Comparison of ENCODE assay signal across 9 mouse cellular contexts in the genomic region with DNA sequence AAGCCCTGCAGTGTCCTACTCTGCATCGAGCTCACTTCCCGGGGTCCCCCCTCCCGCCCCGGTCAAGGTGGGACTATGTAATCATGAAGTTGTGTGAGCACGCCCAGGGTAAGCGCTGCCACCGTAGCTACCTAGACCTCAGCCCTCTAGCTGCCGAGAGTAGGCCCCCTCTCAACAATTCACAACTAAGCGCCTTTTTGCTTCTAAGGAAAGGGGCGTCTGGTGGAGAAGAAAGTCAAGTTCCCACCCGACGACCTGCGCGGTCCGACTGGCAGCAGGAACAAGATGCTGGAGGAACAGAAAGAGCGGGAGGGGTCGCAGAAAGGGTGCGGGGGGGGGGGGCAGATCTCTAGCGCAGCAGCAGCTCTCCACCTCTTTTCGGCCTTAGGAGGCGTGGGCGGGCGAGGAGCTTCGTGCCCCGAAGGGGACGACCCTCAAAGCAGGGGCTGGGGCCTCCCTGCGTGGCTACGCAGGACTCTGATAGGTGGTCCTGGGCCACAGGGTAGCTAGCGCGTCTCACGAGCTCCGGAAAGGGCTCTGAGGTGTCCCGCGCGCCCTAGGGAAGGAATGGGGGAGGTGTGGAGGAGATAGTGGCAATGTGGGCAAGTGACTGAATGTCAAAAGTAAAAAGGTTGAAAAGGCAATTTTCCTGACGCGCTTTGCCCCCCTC. TPM values are rescaled to one million over a fixed set of nuclear protein-coding genes. Genes with fewer than 3 reads are reported as not detected.
A peak's percentile ranks its signal among the peaks of the same experiment; 100 is the strongest.
DNase-seq lines count a peak whose midpoint lies in the region; ATAC-seq lines count a peak whose summit lies in the region.
"Had no signal": no experiment of that assay in that cellular context is flagged by ENCODE, and none has a peak within 500 bp of the region (broad histone marks: within the 10 kb centered on the region; RNA-seq: fewer than 3 reads in every experiment).

No protein-coding gene starts in this region.

- DNase-seq in cerebellum, postnatal 10 days, result peak; percentile 18 to 21
- DNase-seq in cerebellum, adult 9-10 months, result no peak
- DNase-seq in embryonic facial prominence, embryonic 10.5 days (ENCODE audit: low spot score), result peak; percentile 76
- DNase-seq in hindbrain, embryonic 14.5 days (ENCODE audit: low spot score), result no peak
- DNase-seq in retina, embryonic 14.5 days (ENCODE audit: low spot score), result peak; percentile 41
- DNase-seq in layer of hippocampus, adult 18-20 months (ENCODE audit: low spot score in 2 of 2), result no peak
- no peak for DNase-seq in left cerebral cortex, postnatal 4 days

- H3K9me3 ChIP-seq in embryonic facial prominence, embryonic 10.5 days, result no peaks in the 10 kb centered on the region
- no peaks in the 10 kb centered on the region for H3K9me3 ChIP-seq in hindbrain, embryonic 14.5 days (ENCODE audit: control insufficient read depth, low read length)
- no peaks in the 10 kb centered on the region for H3K9me3 ChIP-seq in liver, embryonic 12.5 days (replicated peaks)

- peak overlapping the region; percentile 87 for H3K27ac ChIP-seq in embryonic facial prominence, embryonic 10.5 days (replicated peaks)
- H3K27ac ChIP-seq in hindbrain, embryonic 14.5 days, result peak overlapping the region; percentile 99
- peak overlapping the region; percentile 58 for H3K27ac ChIP-seq in liver, embryonic 12.5 days

- H3K4me2 ChIP-seq in hindbrain, embryonic 14.5 days (replicated peaks), result peak overlapping the region; percentile 81
- H3K4me2 ChIP-seq in liver, embryonic 12.5 days, result peak overlapping the region; percentile 58

- ATAC-seq in hindbrain, embryonic 14.5 days (ENCODE audit: low FRiP score), result peak; percentile 61
- ATAC-seq in liver, embryonic 12.5 days, result no peak

- no peaks in the 10 kb centered on the region for H3K36me3 ChIP-seq in embryonic facial prominence, embryonic 10.5 days (replicated peaks)
- no peaks in the 10 kb centered on the region for H3K36me3 ChIP-seq in hindbrain, embryonic 14.5 days (replicated peaks; ENCODE audit: control insufficient read depth, insufficient read depth)
- no peaks in the 10 kb centered on the region for H3K36me3 ChIP-seq in liver, embryonic 12.5 days

- intact Hi-C loops in left cerebral cortex, postnatal 4 days (cut with DNase I), result loop anchor here (5.0 to 10.0 kb wide), 2 partner anchors 1013 to 1394 kb away; no protein-coding TSS in a partner anchor

- H3K4me1 ChIP-seq in embryonic facial prominence, embryonic 10.5 days, result peaks cover 62% of the 10 kb centered on the region
- 0 out of 2 replicates have a peak, but pooled peaks cover 11% of the 10 kb centered on the region for H3K4me1 ChIP-seq in hindbrain, embryonic 14.5 days (replicated peaks; ENCODE audit: control insufficient read depth, insufficient read depth, low read length)
- no peaks in the 10 kb centered on the region for H3K4me1 ChIP-seq in liver, embryonic 12.5 days

- H3K9ac ChIP-seq in hindbrain, embryonic 14.5 days, result peak overlapping the region; percentile 55
- H3K9ac ChIP-seq in liver, embryonic 12.5 days, result peak overlapping the region; percentile 46; the same call in 1 of the 2 replicates

- peaks cover 79% of the 10 kb centered on the region for H3K27me3 ChIP-seq in embryonic facial prominence, embryonic 10.5 days (replicated peaks; ENCODE audit: low read depth, poor library complexity, severe bottlenecking)
- peaks cover 65% of the 10 kb centered on the region for H3K27me3 ChIP-seq in hindbrain, embryonic 14.5 days (ENCODE audit: control insufficient read depth, insufficient read depth, low read length)
- H3K27me3 ChIP-seq in liver, embryonic 12.5 days (replicated peaks), result peaks cover 80% of the 10 kb centered on the region

- H3K4me3 ChIP-seq in embryonic facial prominence, embryonic 10.5 days, result peak overlapping the region; percentile 77
- H3K4me3 ChIP-seq in hindbrain, embryonic 14.5 days (replicated peaks; ENCODE audit: low read length), result peak overlapping the region; percentile 39
- peak overlapping the region; percentile 26 for H3K4me3 ChIP-seq in liver, embryonic 12.5 days

- WGBS in embryonic facial prominence, embryonic 10.5 days, result under 1% methylated on average over 37 of the region's 37 CpGs
- WGBS in hindbrain, embryonic 14.5 days, result under 1% methylated on average over 37 of the region's 37 CpGs
- 2% methylated on average over 37 of the region's 37 CpGs for WGBS in liver, embryonic 12.5 days (ENCODE audit: insufficient replicate concordance)

RNA-seq across cellular contexts. Expression of a gene that starts 2.7 kb away (rescaled TPM):
- 89.7 and 99.8 TPM in 2 replicates for polyA plus RNA-seq in embryonic facial prominence, embryonic 10.5 days (2016; fragmentation: Nextera tagmentation; extraction: Ambion mirVana)
- polyA plus RNA-seq in hindbrain, embryonic 14.5 days (2014; fragmentation: Nextera tagmentation; extraction: Ambion mirVana), result 105 and 127 TPM in 2 replicates
- 23.3 and 26.8 TPM in 2 replicates for polyA plus RNA-seq in liver, embryonic 12.5 days (2016; fragmentation: Nextera tagmentation; extraction: Ambion mirVana)
- total RNA-seq in layer of hippocampus, adult 18-20 months (2021), result 10 to 100 TPM; 40.8 to 55.2 TPM
- 10 to 100 TPM; 68.7 to 96.1 TPM for total RNA-seq in left cerebral cortex, postnatal 4 days (2021)
- total RNA-seq: neutrophil, adult 5-6 weeks had no signal

Comparison
In these comparisons a context has a peak if more than half of its experiments do, and no peak if none do; other contexts are left out.
1. DNase-seq: peak in cerebellum, postnatal 10 days (2 of 2), embryonic facial prominence, embryonic 10.5 days (single experiment) and retina, embryonic 14.5 days (single experiment); none in cerebellum, adult 9-10 months (single experiment), hindbrain, embryonic 14.5 days (single experiment), layer of hippocampus, adult 18-20 months (0 of 2) and left cerebral cortex, postnatal 4 days (single experiment).
2. H3K4me3 ChIP-seq: peak in every context shown above with its lines; median percentile 77 in embryonic facial prominence, embryonic 10.5 days; 39 in hindbrain, embryonic 14.5 days; 26 in liver, embryonic 12.5 days.
3. Peak in every context shown above with its lines, with median percentiles within 50 percentile points of each other: H3K27ac ChIP-seq.